Mouse (Mus musculus): ENCODE data around the gene Zfp281. TPM values are rescaled to one million over a fixed set of nuclear protein-coding genes. Genes with fewer than 3 reads are reported as not detected.

The Zfp281 gene
- polyA plus RNA-seq, 1 experiment from 2014 or later, result 19.0 TPM

GRCm38 (mm10) chr1:136645849-136646625, 21.3 kb downstream of the Zfp281 start:
- Histone ChIP-seq H3K4me1 (replicated peaks; ENCODE audit: insufficient read depth, low read length) (no peaks in the 10 kb centered on the region), H3K27me3 (ENCODE audit: insufficient read depth, low read length) (no peaks in the 10 kb centered on the region), H3K4me3 (replicated peaks; ENCODE audit: low read depth, low read length) (no peak overlapping the region), H3K9me3 (replicated peaks; ENCODE audit: low read length) (no peaks in the 10 kb centered on the region), H3K9ac (ENCODE audit: low read depth, low read length) (no peak overlapping the region), H3K4me2 (ENCODE audit: low read length) (no peak overlapping the region), H3K27ac (no peak overlapping the region), H3K36me3 (ENCODE audit: insufficient read depth, low read length) (no peaks in the 10 kb centered on the region)
- DNase-seq (ENCODE audit: low spot score) (no peak), ATAC-seq (replicated peaks; ENCODE audit: low FRiP score, low read depth) (no peak)
- WGBS, result 85% methylated on average over 8 of the region's 8 CpGs
- no peak for TF ChIP-seq CTCF (IDR thresholded peaks at IDR 0.05; ENCODE audit: low read depth)

GRCm38 (mm10) chr1:136652066-136652465, 27.4 kb downstream of the Zfp281 start:
- H3K4me1 ChIP-seq (replicated peaks; ENCODE audit: insufficient read depth, low read length), result no peaks in the 10 kb centered on the region
- H3K36me3 ChIP-seq (ENCODE audit: insufficient read depth, low read length), result no peaks in the 10 kb centered on the region
- no peak overlapping the region for H3K4me2 ChIP-seq (ENCODE audit: low read length)
- no peaks in the 10 kb centered on the region for H3K9me3 ChIP-seq (replicated peaks; ENCODE audit: low read length)
- ATAC-seq (replicated peaks; ENCODE audit: low FRiP score, low read depth) (no peak), DNase-seq (ENCODE audit: low spot score) (no peak)
- 81% methylated on average over 3 of the region's 3 CpGs for WGBS
- H3K27me3 ChIP-seq (ENCODE audit: insufficient read depth, low read length), result no peaks in the 10 kb centered on the region
- TF ChIP-seq CTCF (IDR thresholded peaks at IDR 0.05; ENCODE audit: low read depth), result no peak
- no peak overlapping the region for H3K9ac ChIP-seq (ENCODE audit: low read depth, low read length)
- no peak overlapping the region for H3K27ac ChIP-seq
- no peak overlapping the region for H3K4me3 ChIP-seq (replicated peaks; ENCODE audit: low read depth, low read length)

GRCm38 (mm10) chr1:136653526-136653925, 28.8 kb downstream of the Zfp281 start:
- ATAC-seq (replicated peaks; ENCODE audit: low FRiP score, low read depth), result no peak
- H3K9me3 ChIP-seq (replicated peaks; ENCODE audit: low read length), result no peaks in the 10 kb centered on the region
- no peak overlapping the region for H3K9ac ChIP-seq (ENCODE audit: low read depth, low read length)
- H3K27me3 ChIP-seq (ENCODE audit: insufficient read depth, low read length), result no peaks in the 10 kb centered on the region
- no peak overlapping the region for H3K27ac ChIP-seq
- H3K4me2 ChIP-seq (ENCODE audit: low read length), result no peak overlapping the region
- H3K36me3 ChIP-seq (ENCODE audit: insufficient read depth, low read length), result no peaks in the 10 kb centered on the region
- TF ChIP-seq CTCF (IDR thresholded peaks at IDR 0.05; ENCODE audit: low read depth), result no peak
- no peaks in the 10 kb centered on the region for H3K4me1 ChIP-seq (replicated peaks; ENCODE audit: insufficient read depth, low read length)
- no peak overlapping the region for H3K4me3 ChIP-seq (replicated peaks; ENCODE audit: low read depth, low read length)
- whole genome bisulfite sequencing, result 48% methylated on average over 8 of the region's 8 CpGs
- DNase-seq (ENCODE audit: low spot score), result no peak

- Histone ChIP-seq H3K4me2 (ENCODE audit: low read length) (no peak overlapping the region), H3K27ac (no peak overlapping the region), H3K27me3 (ENCODE audit: insufficient read depth, low read length) (no peaks in the 10 kb centered on the region), H3K4me1 (replicated peaks; ENCODE audit: insufficient read depth, low read length) (no peaks in the 10 kb centered on the region), H3K9ac (ENCODE audit: low read depth, low read length) (no peak overlapping the region), H3K9me3 (replicated peaks; ENCODE audit: low read length) (no peaks in the 10 kb centered on the region), H3K4me3 (replicated peaks; ENCODE audit: low read depth, low read length) (no peak overlapping the region), H3K36me3 (ENCODE audit: insufficient read depth, low read length) (no peaks in the 10 kb centered on the region)
- no peak for TF ChIP-seq CTCF (IDR thresholded peaks at IDR 0.05; ENCODE audit: low read depth)
- peak; percentile 55 for DNase-seq (ENCODE audit: low spot score)
- no peak for ATAC-seq (replicated peaks; ENCODE audit: low FRiP score, low read depth)
- 25% methylated on average over 11 of the region's 11 CpGs for WGBS
Observed at GRCm38 (mm10) chr1:136654385-136654784, 29.7 kb downstream of the Zfp281 start.

GRCm38 (mm10) chr1:136656619-136657018, 31.9 kb downstream of the Zfp281 start:
- H3K27ac ChIP-seq, result no peak overlapping the region
- H3K4me3 ChIP-seq (replicated peaks; ENCODE audit: low read depth, low read length), result no peak overlapping the region
- no peaks in the 10 kb centered on the region for H3K27me3 ChIP-seq (ENCODE audit: insufficient read depth, low read length)
- 72% methylated on average over 7 of the region's 7 CpGs for WGBS
- H3K36me3 ChIP-seq (ENCODE audit: insufficient read depth, low read length), result no peaks in the 10 kb centered on the region
- DNase-seq (ENCODE audit: low spot score) (peak; percentile 34), ATAC-seq (replicated peaks; ENCODE audit: low FRiP score, low read depth) (no peak)
- no peaks in the 10 kb centered on the region for H3K4me1 ChIP-seq (replicated peaks; ENCODE audit: insufficient read depth, low read length)
- H3K9me3 ChIP-seq (replicated peaks; ENCODE audit: low read length), result no peaks in the 10 kb centered on the region
- TF ChIP-seq CTCF (IDR thresholded peaks at IDR 0.05; ENCODE audit: low read depth), result no peak
- H3K9ac ChIP-seq (ENCODE audit: low read depth, low read length), result no peak overlapping the region
- H3K4me2 ChIP-seq (ENCODE audit: low read length), result no peak overlapping the region

- Histone ChIP-seq H3K4me1 (replicated peaks; ENCODE audit: insufficient read depth, low read length) (no peaks in the 10 kb centered on the region), H3K27ac (no peak overlapping the region), H3K27me3 (ENCODE audit: insufficient read depth, low read length) (no peaks in the 10 kb centered on the region), H3K9me3 (replicated peaks; ENCODE audit: low read length) (no peaks in the 10 kb centered on the region), H3K4me3 (replicated peaks; ENCODE audit: low read depth, low read length) (no peak overlapping the region), H3K9ac (ENCODE audit: low read depth, low read length) (no peak overlapping the region), H3K36me3 (ENCODE audit: insufficient read depth, low read length) (no peaks in the 10 kb centered on the region), H3K4me2 (ENCODE audit: low read length) (no peak overlapping the region)
- no peak for TF ChIP-seq CTCF (IDR thresholded peaks at IDR 0.05; ENCODE audit: low read depth)
- no peak for ATAC-seq (replicated peaks; ENCODE audit: low FRiP score, low read depth)
- 81% methylated on average over 13 of the region's 13 CpGs for WGBS
- no peak for DNase-seq (ENCODE audit: low spot score)
Observed at GRCm38 (mm10) chr1:136658456-136659227, 33.9 kb downstream of the Zfp281 start.

Measured in kidney, postnatal 0 days (tissue).